Mouse (Mus musculus) kidney, adult 2 months (tissue): ENCODE results near the gene 1110059E24Rik. TPM values are rescaled to one million over a fixed set of nuclear protein-coding genes. Genes with fewer than 3 reads are reported as not detected.
A peak's percentile ranks its signal among the peaks of the same experiment; 100 is the strongest.

Experiments used
- DNase-seq: peaks from one replicate; pipeline ENCODE4 v3.0.0; 2021
- H3K27ac ChIP-seq: fragments of 200-500 bp; 2 replicates; pipeline ENCODE4 v1.5.1; 2012; ENCODE audit warnings: low read depth, low read length, control low read depth, inconsistent platforms; ENCODE audit not compliant: insufficient read depth
- H3K27me3 ChIP-seq: fragments of 200-500 bp; replicated peaks from 2 replicates; pipeline ENCODE4 v1.6.1; 2012; ENCODE audit warnings: mild to moderate bottlenecking, moderate library complexity, low read length, inconsistent platforms; ENCODE audit not compliant: control insufficient read depth, insufficient read depth
- H3K36me3 ChIP-seq: fragments of 200-500 bp; 2 replicates; pipeline ENCODE4 v1.6.1; 2012; ENCODE audit warnings: mild to moderate bottlenecking, moderate library complexity, low read length, inconsistent platforms; ENCODE audit not compliant: control insufficient read depth, insufficient read depth
- H3K4me1 ChIP-seq: fragments of 200-500 bp; 2 replicates; pipeline ENCODE4 v1.6.1; 2011; ENCODE audit warnings: low read length; ENCODE audit not compliant: control insufficient read depth, insufficient read depth
- H3K4me3 ChIP-seq: fragments of 200-500 bp; 2 replicates; pipeline ENCODE4 v1.5.1; 2011; ENCODE audit warnings: mild to moderate bottlenecking, low read depth, low read length, control low read depth; ENCODE audit not compliant: insufficient read depth
- CTCF ChIP-seq: fragments of 200-500 bp; conservative IDR thresholded peaks from 2 replicates; pipeline ENCODE4 v1.5.1; 2011; ENCODE audit warnings: low read depth, mild to moderate bottlenecking, control low read depth, low read length, moderate library complexity, mixed read lengths; ENCODE audit not compliant: insufficient read depth, insufficient read length
- POLR2A ChIP-seq: fragments of 200-500 bp; IDR thresholded peaks from one replicate; pipeline ENCODE4 v1.6.1; 2011; ENCODE audit warnings: low read depth, low read length, control low read depth
- WGBS: fragments of 180-500 bp; shearing (Covaris S2); methylation state at CpG from one replicate; pipeline ENCODE4 v1.1.7; 2018; 5-methylcytosine and 5-hydroxymethylcytosine counted together
- polyA plus RNA-seq: library from polyadenylated mRNA; depleted of rRNA; stranded (reverse); fragments of >200 nt; gene quantifications from 2 replicates; pipeline ENCODE4 v1.2.3, GENCODE M21; 2012

Gene 1110059E24Rik
- polyA plus RNA-seq, 1 experiment: 7.3 TPM

DNA sequence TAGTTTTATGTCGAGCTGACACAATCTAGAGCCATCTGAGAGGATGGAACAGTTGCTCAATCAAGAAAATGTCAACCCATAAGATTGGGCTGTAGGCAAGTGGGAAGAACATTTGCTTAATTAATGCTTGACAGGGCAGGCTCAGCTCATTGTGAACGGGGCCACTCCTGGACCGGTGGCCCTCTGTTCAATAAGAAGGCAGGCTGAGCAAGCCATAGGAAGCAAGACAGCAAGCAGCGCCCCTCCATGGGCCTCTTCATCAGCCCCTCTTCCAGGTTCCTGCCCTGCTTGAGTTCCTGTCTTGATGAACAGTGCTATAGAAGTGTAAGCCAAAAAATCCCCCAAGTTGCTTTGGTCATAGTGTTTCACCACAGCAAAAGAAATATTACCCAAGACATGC is 65.2 kb downstream of the 1110059E24Rik start:
- WGBS: 83% methylated on average over 4 of the region's 4 CpGs
- DNase-seq: no peak
- Histone ChIP-seq H3K27ac (no peak overlapping the region), H3K4me3 (no peak overlapping the region), H3K36me3 (0 out of 2 replicates have a peak, but pooled peaks cover 1% of the 10 kb centered on the region), H3K27me3 (no peaks in the 10 kb centered on the region), H3K4me1 (peaks cover 2% of the 10 kb centered on the region; the same call in 1 of the 2 replicates)
- TF ChIP-seq POLR2A (no peak), CTCF (no peak)

DNA sequence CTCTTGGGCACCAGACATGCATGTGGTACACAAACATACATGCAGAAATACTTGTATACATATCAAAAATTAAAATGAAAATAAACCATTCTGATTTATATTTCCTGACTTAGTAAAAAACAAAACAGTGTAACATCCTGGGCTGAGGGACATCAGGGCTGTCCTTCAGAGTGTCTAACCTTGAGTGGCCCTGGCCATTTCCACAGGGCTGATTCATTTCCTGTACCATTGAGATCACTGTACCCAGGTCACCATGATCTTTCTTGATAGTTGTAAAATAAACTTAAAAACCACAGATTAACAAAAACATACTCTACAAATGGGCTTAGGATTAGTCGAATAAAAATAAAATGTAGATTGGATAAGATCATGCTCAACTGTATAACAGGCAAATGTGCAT is 66.2 kb downstream of the 1110059E24Rik start:
- H3K4me1 ChIP-seq: peaks cover 2% of the 10 kb centered on the region; the same call in 1 of the 2 replicates
- TF ChIP-seq CTCF (no peak), POLR2A (no peak)
- H3K27ac ChIP-seq: no peak overlapping the region
- no peaks in the 10 kb centered on the region for H3K27me3 ChIP-seq
- peak; percentile 23 for DNase-seq
- 91% methylated on average over 1 of the region's 1 CpGs for WGBS
- H3K36me3 ChIP-seq: no peaks in the 10 kb centered on the region
- no peak overlapping the region for H3K4me3 ChIP-seq

DNA sequence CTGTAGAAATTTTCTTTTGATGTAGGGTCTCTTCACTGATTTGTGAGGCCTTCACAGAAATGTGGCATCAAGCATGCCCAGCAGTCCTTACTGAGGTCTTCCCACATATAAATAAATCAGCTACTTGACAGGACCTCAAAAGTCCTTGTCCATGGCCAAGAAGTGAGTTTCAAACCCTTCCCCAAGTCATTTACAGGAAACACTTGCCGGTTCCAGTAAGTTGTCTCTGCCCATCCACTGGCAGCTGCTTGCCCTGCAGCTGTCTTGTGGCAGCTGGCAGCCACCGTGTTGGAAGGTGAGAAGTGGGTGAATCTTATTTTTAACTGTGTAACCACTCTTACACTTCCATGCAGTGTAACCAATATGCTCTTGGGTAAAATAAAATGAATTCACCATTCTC is 66.9 kb downstream of the 1110059E24Rik start:
- H3K27me3 ChIP-seq: no peaks in the 10 kb centered on the region
- 76% methylated on average over 2 of the region's 2 CpGs for WGBS
- no peak overlapping the region for H3K4me3 ChIP-seq
- H3K4me1 ChIP-seq: peaks cover 2% of the 10 kb centered on the region; the same call in 1 of the 2 replicates
- TF ChIP-seq POLR2A: no peak
- TF ChIP-seq CTCF: no peak
- H3K27ac ChIP-seq: no peak overlapping the region
- no peaks in the 10 kb centered on the region for H3K36me3 ChIP-seq
- no peak for DNase-seq

DNA sequence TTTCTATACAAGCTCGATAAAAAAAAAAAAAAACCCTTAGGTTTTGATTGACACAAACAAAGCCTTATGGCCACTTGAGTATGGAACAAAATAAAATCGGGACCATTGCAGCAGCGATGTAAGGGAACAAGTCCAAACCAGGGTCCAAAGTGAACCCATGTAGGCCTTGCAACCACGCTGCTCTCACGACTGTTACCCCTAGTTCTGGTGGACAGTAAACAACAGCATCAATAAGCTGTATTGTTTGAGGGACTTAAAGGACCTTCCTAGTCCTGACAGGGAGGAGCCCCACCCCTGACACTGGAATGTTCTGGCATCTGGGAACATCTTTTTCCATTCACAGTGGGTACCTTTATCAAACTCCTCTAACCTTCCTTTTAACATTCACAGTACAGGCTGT is 68.8 kb downstream of the 1110059E24Rik start:
- WGBS: 82% methylated on average over 5 of the region's 5 CpGs
- Histone ChIP-seq H3K4me1 (peaks cover 2% of the 10 kb centered on the region; the same call in 1 of the 2 replicates), H3K4me3 (no peak overlapping the region), H3K27ac (0 out of 2 replicates have a peak overlapping the region, but pooled peaks have one; percentile 33), H3K27me3 (no peaks in the 10 kb centered on the region), H3K36me3 (no peaks in the 10 kb centered on the region)
- no peak for DNase-seq
- TF ChIP-seq POLR2A: no peak
- TF ChIP-seq CTCF: no peak

DNA sequence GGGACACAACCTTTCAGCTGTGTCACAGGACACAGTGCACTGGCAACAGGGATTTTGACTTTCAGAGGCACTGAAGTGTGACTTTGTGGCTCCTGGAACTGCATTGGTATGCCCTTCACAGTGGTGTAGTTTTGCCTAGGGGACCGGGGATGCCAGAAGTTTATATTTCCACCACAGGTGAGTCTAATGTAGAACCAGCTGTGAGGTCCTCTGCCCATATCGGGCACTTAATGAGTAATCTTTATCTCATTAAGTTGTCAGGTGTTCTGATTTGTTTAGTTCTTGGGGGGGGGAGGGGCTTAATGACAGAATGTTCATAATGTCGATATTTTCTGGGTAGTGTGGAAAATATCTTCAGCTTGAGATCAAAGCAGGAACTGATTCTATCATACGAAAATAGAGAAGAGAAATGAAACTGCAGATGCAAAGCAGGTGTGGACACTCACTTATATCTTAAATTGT is 69.2 kb downstream of the 1110059E24Rik start:
- no peaks in the 10 kb centered on the region for H3K27me3 ChIP-seq
- H3K36me3 ChIP-seq: no peaks in the 10 kb centered on the region
- TF ChIP-seq POLR2A (no peak), CTCF (no peak)
- peaks cover 2% of the 10 kb centered on the region; the same call in 1 of the 2 replicates for H3K4me1 ChIP-seq
- 0 out of 2 replicates have a peak overlapping the region, but pooled peaks have one; percentile 3 for H3K27ac ChIP-seq
- DNase-seq: peak; percentile 56
- H3K4me3 ChIP-seq: no peak overlapping the region
- 42% methylated on average over 4 of the region's 4 CpGs for WGBS

DNA sequence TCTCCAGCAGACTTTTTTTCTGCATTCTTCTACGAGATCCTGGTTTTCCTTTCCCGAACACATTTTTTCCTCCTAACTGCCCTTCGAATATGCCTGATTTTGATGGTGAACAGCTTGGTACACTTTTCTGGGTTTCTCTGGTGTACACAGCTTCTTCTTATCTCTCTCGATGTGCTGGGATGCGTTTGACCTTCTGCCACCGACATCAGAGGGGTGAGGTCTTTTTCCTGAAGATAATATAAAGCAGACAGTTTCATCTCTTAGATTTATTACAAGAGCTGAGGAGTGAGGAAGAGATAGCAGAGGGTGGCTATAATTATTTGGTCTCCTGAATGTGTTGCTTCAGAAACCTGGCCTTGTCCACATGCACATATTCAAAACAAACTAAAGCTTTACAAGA is 71.4 kb downstream of the 1110059E24Rik start:
- 35% methylated on average over 6 of the region's 6 CpGs for WGBS

DNA sequence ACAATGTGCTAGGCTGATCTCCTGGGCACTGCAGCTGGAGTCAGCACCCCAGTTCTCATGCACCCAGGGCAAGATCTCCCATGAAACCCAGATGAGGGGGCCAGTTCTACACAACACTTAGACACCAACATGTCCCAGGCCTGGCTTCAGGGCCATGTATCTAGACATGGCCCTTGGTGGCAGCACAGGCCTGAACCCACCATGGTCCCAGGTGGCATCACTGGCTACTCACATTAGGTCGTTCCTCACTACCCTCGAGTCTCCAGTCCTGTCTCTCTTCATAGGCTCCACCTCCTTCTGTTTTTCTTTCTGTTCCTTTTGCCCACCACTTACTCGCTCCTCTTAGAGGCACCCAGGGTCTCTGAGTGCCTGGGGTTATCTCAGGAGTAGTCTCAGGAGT is 72.9 kb downstream of the 1110059E24Rik start:
- WGBS: 93% methylated on average over 3 of the region's 3 CpGs
- no peaks in the 10 kb centered on the region for H3K36me3 ChIP-seq
- H3K4me3 ChIP-seq: no peak overlapping the region
- no peak overlapping the region for H3K27ac ChIP-seq
- H3K27me3 ChIP-seq: no peaks in the 10 kb centered on the region
- no peak for DNase-seq
- H3K4me1 ChIP-seq: peaks cover 2% of the 10 kb centered on the region; the same call in 1 of the 2 replicates
- no peak for TF ChIP-seq POLR2A
- TF ChIP-seq CTCF: no peak

More for the DNA sequence above, 71.4 kb downstream of the 1110059E24Rik start:
- Histone ChIP-seq H3K36me3 (no peaks in the 10 kb centered on the region), H3K4me1 (peaks cover 2% of the 10 kb centered on the region; the same call in 1 of the 2 replicates), H3K4me3 (no peak overlapping the region), H3K27ac (no peak overlapping the region), H3K27me3 (no peaks in the 10 kb centered on the region)
- DNase-seq: no peak
- TF ChIP-seq CTCF: no peak
- TF ChIP-seq POLR2A: no peak
